In genomic region chr2:127206916-127207315, GRCm38 (mm10) we compare ENCODE assay signal across 16 mouse cellular contexts. TPM values are rescaled to one million over a fixed set of nuclear protein-coding genes. Genes with fewer than 3 reads are reported as not detected.
DNase-seq lines count a peak whose midpoint lies in the region; ATAC-seq and TF ChIP-seq lines count a peak whose summit lies in the region.
"Had no signal": no experiment of that assay in that cellular context is flagged by ENCODE, and none has a peak within 500 bp of the region (broad histone marks: within the 10 kb centered on the region; RNA-seq: fewer than 3 reads in every experiment).

No protein-coding gene starts in this region.

- H3K27me3 ChIP-seq in hindbrain, embryonic 10.5 days (ENCODE audit: insufficient read depth, poor library complexity, severe bottlenecking) = no peaks in the 10 kb centered on the region
- H3K27me3 ChIP-seq in hindbrain, embryonic 13.5 days = no peaks in the 10 kb centered on the region
- H3K27me3 ChIP-seq in midbrain, embryonic 11.5 days (ENCODE audit: control insufficient read depth, insufficient read depth, low read length) = no peaks in the 10 kb centered on the region
- no peaks in the 10 kb centered on the region for H3K27me3 ChIP-seq in midbrain, postnatal 0 days (ENCODE audit: insufficient read depth, low read length)
- H3K27me3 ChIP-seq in limb, embryonic 10.5 days (ENCODE audit: low read depth, poor library complexity, severe bottlenecking) = no peaks in the 10 kb centered on the region
- H3K27me3 ChIP-seq: Patski had no signal

- peaks cover 44% of the 10 kb centered on the region for H3K36me3 ChIP-seq in hindbrain, embryonic 10.5 days
- peaks cover 27% of the 10 kb centered on the region for H3K36me3 ChIP-seq in hindbrain, embryonic 13.5 days
- peaks cover 11% of the 10 kb centered on the region; the same call in 1 of the 2 replicates for H3K36me3 ChIP-seq in midbrain, embryonic 11.5 days (ENCODE audit: control insufficient read depth, insufficient read depth, low read length)
- H3K36me3 ChIP-seq in midbrain, postnatal 0 days (ENCODE audit: insufficient read depth, low read length) = peaks cover 16% of the 10 kb centered on the region
- peaks cover 42% of the 10 kb centered on the region for H3K36me3 ChIP-seq in limb, embryonic 10.5 days

- no peak overlapping the region for H3K4me2 ChIP-seq in hindbrain, embryonic 13.5 days
- H3K4me2 ChIP-seq in midbrain, embryonic 11.5 days = no peak overlapping the region
- H3K4me2 ChIP-seq in midbrain, postnatal 0 days (ENCODE audit: low read depth, low read length, poor library complexity, severe bottlenecking) = no peak overlapping the region

- WGBS in hindbrain, embryonic 10.5 days = 92% methylated on average over 2 of the region's 2 CpGs
- WGBS in hindbrain, embryonic 13.5 days = 98% methylated on average over 2 of the region's 2 CpGs
- 92% methylated on average over 2 of the region's 2 CpGs for WGBS in midbrain, embryonic 11.5 days
- 99% methylated on average over 2 of the region's 2 CpGs for WGBS in midbrain, postnatal 0 days
- 93% methylated on average over 2 of the region's 2 CpGs for WGBS in limb, embryonic 10.5 days

- ATAC-seq in hindbrain, embryonic 13.5 days (ENCODE audit: low FRiP score) = no peak
- no peak for ATAC-seq in midbrain, embryonic 11.5 days (ENCODE audit: low FRiP score)
- no peak for ATAC-seq in midbrain, postnatal 0 days (ENCODE audit: low FRiP score)
- ATAC-seq: Patski had no signal

- H3K4me3 ChIP-seq in hindbrain, embryonic 10.5 days = peak overlapping the region; percentile 82; the same call in 1 of the 2 replicates
- no peak overlapping the region for H3K4me3 ChIP-seq in hindbrain, embryonic 13.5 days
- H3K4me3 ChIP-seq in midbrain, embryonic 11.5 days (ENCODE audit: low read depth, low read length) = no peak overlapping the region
- H3K4me3 ChIP-seq in midbrain, postnatal 0 days (ENCODE audit: low read depth, low read length) = no peak overlapping the region
- 0 out of 2 replicates have a peak overlapping the region, but pooled peaks have one; percentile 64 for H3K4me3 ChIP-seq in limb, embryonic 10.5 days

- H3K27ac ChIP-seq in hindbrain, embryonic 10.5 days = no peak overlapping the region
- no peak overlapping the region for H3K27ac ChIP-seq in hindbrain, embryonic 13.5 days
- no peak overlapping the region for H3K27ac ChIP-seq in midbrain, embryonic 11.5 days (ENCODE audit: low read depth, low read length)
- no peak overlapping the region for H3K27ac ChIP-seq in midbrain, postnatal 0 days (ENCODE audit: low read depth, low read length)
- H3K27ac ChIP-seq in limb, embryonic 10.5 days = no peak overlapping the region

- H3K4me1 ChIP-seq in hindbrain, embryonic 10.5 days (replicated peaks) = peaks cover 15% of the 10 kb centered on the region
- H3K4me1 ChIP-seq in hindbrain, embryonic 13.5 days (replicated peaks) = peaks cover 17% of the 10 kb centered on the region
- H3K4me1 ChIP-seq in midbrain, embryonic 11.5 days (ENCODE audit: control insufficient read depth, insufficient read depth, low read length) = peaks cover 6% of the 10 kb centered on the region
- H3K4me1 ChIP-seq in midbrain, postnatal 0 days (ENCODE audit: insufficient read depth, low read length) = 0 out of 2 replicates have a peak, but pooled peaks cover 6% of the 10 kb centered on the region
- H3K4me1 ChIP-seq in limb, embryonic 10.5 days = peaks cover 15% of the 10 kb centered on the region

- intact Hi-C loops in left cerebral cortex, postnatal 14 days (cut with DNase I) = loop anchor here (5.0 to 10.0 kb wide), 2 partner anchors 135 to 182 kb away; partner anchors contain the start of gene Blvra

- no peak for DNase-seq in hindbrain, embryonic 10.5 days (ENCODE audit: low spot score)
- DNase-seq in midbrain, embryonic 11.5 days (ENCODE audit: low spot score, missing footprints) = peak; percentile 76
- DNase-seq in midbrain, postnatal 0 days (ENCODE audit: low spot score) = no peak
- DNase-seq in limb, embryonic 10.5 days (ENCODE audit: low spot score) = no peak
- DNase-seq in urinary bladder, adult 18-20 months (ENCODE audit: low spot score in 2 of 2) = no peak
- no peak for DNase-seq in cerebellum, adult 11 months
- DNase-seq in left cerebral cortex, postnatal 14 days (ENCODE audit: low spot score in 2 of 2) = no peak
- DNase-seq: adrenal gland, adult 8-10 months; B cell, adult 2 months; cerebellum, adult 11-12 months; cerebellum, postnatal 14 days; gastrocnemius, adult 2 months; kidney, adult 2 months; kidney, postnatal 25 days had no signal

- H3K9me3 ChIP-seq in hindbrain, embryonic 10.5 days = no peaks in the 10 kb centered on the region
- no peaks in the 10 kb centered on the region for H3K9me3 ChIP-seq in hindbrain, embryonic 13.5 days
- H3K9me3 ChIP-seq in midbrain, embryonic 11.5 days (ENCODE audit: control insufficient read depth, low read length) = no peaks in the 10 kb centered on the region
- no peaks in the 10 kb centered on the region for H3K9me3 ChIP-seq in midbrain, postnatal 0 days (ENCODE audit: low read length)
- no peaks in the 10 kb centered on the region for H3K9me3 ChIP-seq in limb, embryonic 10.5 days (replicated peaks)

- H3K9ac ChIP-seq in hindbrain, embryonic 13.5 days = no peak overlapping the region
- H3K9ac ChIP-seq in midbrain, embryonic 11.5 days (ENCODE audit: low read length) = no peak overlapping the region
- H3K9ac ChIP-seq in midbrain, postnatal 0 days (replicated peaks; ENCODE audit: low read length, poor library complexity, severe bottlenecking) = no peak overlapping the region

- TF ChIP-seq CTCF in midbrain, postnatal 0 days (IDR thresholded peaks at IDR 0.05) = no peak

RNA-seq across cellular contexts. Expression of gene 1810024B03Rik, which starts 1.2 kb away (rescaled TPM):
- 2.5 and 2.6 TPM in 2 replicates for polyA plus RNA-seq in hindbrain, embryonic 10.5 days (2016; fragmentation: Nextera tagmentation; extraction: Ambion mirVana)
- polyA plus RNA-seq in hindbrain, embryonic 13.5 days (2015; fragmentation: Nextera tagmentation; extraction: Ambion mirVana) = 1.7 and 2.0 TPM in 2 replicates
- 3.2 and 3.5 TPM in 2 replicates for polyA plus RNA-seq in midbrain, embryonic 11.5 days (2014; fragmentation: Nextera tagmentation; extraction: Ambion mirVana)
- 0.66 TPM in 1 of 2 replicates, not detected in the other for total RNA-seq in midbrain, postnatal 0 days (2014; rRNA removed)
- 0.96 and 1.2 TPM in 2 replicates for polyA plus RNA-seq in midbrain, postnatal 0 days (2015; fragmentation: Nextera tagmentation; extraction: Ambion mirVana)
- 1.7 and 2.5 TPM in 2 replicates for polyA plus RNA-seq in limb, embryonic 10.5 days (2016; fragmentation: Nextera tagmentation; extraction: Ambion mirVana)
- under 1 TPM; 0.33 to 0.36 TPM for total RNA-seq in left cerebral cortex, postnatal 14 days (2021)

RNA-seq across cellular contexts. Expression of gene Snrnp200, which starts 1.3 kb away (rescaled TPM):
- 85.7 and 96.5 TPM in 2 replicates for polyA plus RNA-seq in hindbrain, embryonic 10.5 days (2016; fragmentation: Nextera tagmentation; extraction: Ambion mirVana)
- polyA plus RNA-seq in hindbrain, embryonic 13.5 days (2015; fragmentation: Nextera tagmentation; extraction: Ambion mirVana) = 51.0 and 53.7 TPM in 2 replicates
- polyA plus RNA-seq in midbrain, embryonic 11.5 days (2014; fragmentation: Nextera tagmentation; extraction: Ambion mirVana) = 99.9 and 100 TPM in 2 replicates
- total RNA-seq in midbrain, postnatal 0 days (2014; rRNA removed) = 95.1 and 106 TPM in 2 replicates
- 32.5 and 32.9 TPM in 2 replicates for polyA plus RNA-seq in midbrain, postnatal 0 days (2015; fragmentation: Nextera tagmentation; extraction: Ambion mirVana)
- polyA plus RNA-seq in limb, embryonic 10.5 days (2016; fragmentation: Nextera tagmentation; extraction: Ambion mirVana) = 103 and 113 TPM in 2 replicates
- total RNA-seq in left cerebral cortex, postnatal 14 days (2021) = 10 to 100 TPM; 73.1 to 81.4 TPM

RNA-seq across cellular contexts. Expression of gene Ciao1, which starts 40.7 kb away (rescaled TPM):
- polyA plus RNA-seq in hindbrain, embryonic 10.5 days (2016; fragmentation: Nextera tagmentation; extraction: Ambion mirVana) = 53.2 and 55.4 TPM in 2 replicates
- polyA plus RNA-seq in hindbrain, embryonic 13.5 days (2015; fragmentation: Nextera tagmentation; extraction: Ambion mirVana) = 60.7 and 66.8 TPM in 2 replicates
- polyA plus RNA-seq in midbrain, embryonic 11.5 days (2014; fragmentation: Nextera tagmentation; extraction: Ambion mirVana) = 56.6 and 60.3 TPM in 2 replicates
- total RNA-seq in midbrain, postnatal 0 days (2014; rRNA removed) = 27.5 and 33.9 TPM in 2 replicates
- polyA plus RNA-seq in midbrain, postnatal 0 days (2015; fragmentation: Nextera tagmentation; extraction: Ambion mirVana) = 23.9 and 29.8 TPM in 2 replicates
- 58.8 and 58.9 TPM in 2 replicates for polyA plus RNA-seq in limb, embryonic 10.5 days (2016; fragmentation: Nextera tagmentation; extraction: Ambion mirVana)
- total RNA-seq in left cerebral cortex, postnatal 14 days (2021) = 10 to 100 TPM; 74.7 to 75.6 TPM

RNA-seq across cellular contexts. Expression of gene Tmem127, which starts 40.8 kb away (rescaled TPM):
- 26.5 and 27.3 TPM in 2 replicates for polyA plus RNA-seq in hindbrain, embryonic 10.5 days (2016; fragmentation: Nextera tagmentation; extraction: Ambion mirVana)
- polyA plus RNA-seq in hindbrain, embryonic 13.5 days (2015; fragmentation: Nextera tagmentation; extraction: Ambion mirVana) = 49.0 TPM in 2 replicates
- polyA plus RNA-seq in midbrain, embryonic 11.5 days (2014; fragmentation: Nextera tagmentation; extraction: Ambion mirVana) = 24.6 and 26.4 TPM in 2 replicates
- total RNA-seq in midbrain, postnatal 0 days (2014; rRNA removed) = 108 and 131 TPM in 2 replicates
- polyA plus RNA-seq in midbrain, postnatal 0 days (2015; fragmentation: Nextera tagmentation; extraction: Ambion mirVana) = 74.0 and 75.5 TPM in 2 replicates
- polyA plus RNA-seq in limb, embryonic 10.5 days (2016; fragmentation: Nextera tagmentation; extraction: Ambion mirVana) = 21.8 and 26.3 TPM in 2 replicates
- total RNA-seq in left cerebral cortex, postnatal 14 days (2021) = 100 to 1,000 TPM in 1 of 2 experiments, 10 to 100 TPM in 1; 99.7 to 105 TPM

Comparison
In these comparisons a context has a peak if more than half of its experiments do, and no peak if none do; other contexts are left out.
1. H3K4me3 ChIP-seq: peak in hindbrain, embryonic 10.5 days (single experiment) and limb, embryonic 10.5 days (single experiment); none in hindbrain, embryonic 13.5 days (single experiment), midbrain, embryonic 11.5 days (single experiment) and midbrain, postnatal 0 days (single experiment).